Mouse (Mus musculus) E14TG2a.4 (cell line): ENCODE results near the gene Car7.

ENCODE experiments used
- CTCF ChIP-seq: conservative IDR thresholded peaks from 2 replicates; pipeline ENCODE4 v1.5.1; 2014; ENCODE audit warnings: low read length
- NANOG ChIP-seq: IDR thresholded peaks from 2 replicates; pipeline ENCODE4 v1.6.1; 2014; ENCODE audit warnings: borderline replicate concordance, low read length, mixed read lengths

DNA sequence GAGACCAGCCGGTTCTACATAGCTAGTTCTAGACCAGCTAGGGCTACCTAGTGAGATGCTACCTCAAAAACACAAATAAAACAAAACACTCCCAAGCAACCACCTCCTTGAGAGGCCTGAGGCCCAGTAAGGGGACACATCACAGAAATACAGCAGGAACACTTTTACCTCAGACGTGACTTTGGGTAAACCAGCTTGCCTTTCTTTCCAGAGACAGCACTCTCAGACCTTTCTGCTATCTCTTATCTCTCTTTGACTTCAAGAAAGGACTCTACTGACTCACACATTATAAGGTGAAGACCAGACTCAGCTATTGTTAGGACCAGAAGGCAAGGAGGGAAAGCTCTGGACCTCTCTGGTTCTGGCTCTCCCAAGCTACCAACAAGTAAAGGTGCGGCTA, 55.8 kb downstream of the Car7 start:
- TF ChIP-seq CTCF (no peak), NANOG (no peak)
